ENCODE assay signal across 7 mouse cellular contexts in the genomic region with DNA sequence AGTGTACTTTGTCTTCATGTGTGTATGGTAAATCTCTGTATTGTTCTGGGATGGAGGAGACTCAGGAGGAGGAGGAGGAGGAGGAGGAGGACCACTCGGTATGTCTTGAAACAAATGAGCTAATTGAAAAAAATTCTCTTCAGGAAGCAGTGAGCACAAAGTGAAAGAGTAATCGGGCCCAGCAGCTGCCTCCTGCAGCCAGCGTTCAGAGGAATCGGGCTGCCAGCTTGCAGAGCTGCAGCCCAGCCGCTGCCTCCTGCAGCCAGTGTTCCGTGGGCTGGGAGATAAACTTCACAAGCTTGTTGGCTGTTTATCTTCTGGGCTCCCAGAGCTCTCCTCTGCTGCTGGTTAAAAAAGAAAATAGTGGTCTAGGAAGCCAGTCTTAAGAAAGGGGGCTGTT.
DNase-seq lines count a peak whose midpoint lies in the region; ATAC-seq and TF ChIP-seq lines count a peak whose summit lies in the region.

No protein-coding gene starts in this region.

- dilution Hi-C loops in CH12.LX (cut with MboI; ENCODE audit: extremely low pct_ligation_motif_present, extremely low pct_unique_long_range_greater_than_20kb, low sequenced_read_pairs) = no loop called here

- DNase-seq in 416B (ENCODE audit: low read depth) (peak; percentile 62), CH12.LX (ENCODE audit: extremely low read depth) (no peak)
- no peak for DNase-seq in limb, embryonic 14.5 days (ENCODE audit: low spot score)
- no peak for DNase-seq in cerebellum, adult 9-11 months
- DNase-seq in natural killer cell, adult 2 months (ENCODE audit: low spot score in 2 of 2) = no peak

- no peak for ATAC-seq in forebrain, embryonic 13.5 days
- no peak for ATAC-seq in limb, embryonic 14.5 days (ENCODE audit: low FRiP score, low read depth)
- ATAC-seq in stomach, embryonic 16.5 days (ENCODE audit: insufficient read depth, low FRiP score) = no peak

- no peaks in the 10 kb centered on the region for H3K9me3 ChIP-seq in CH12.LX (replicated peaks; ENCODE audit: low read length)
- H3K9me3 ChIP-seq in forebrain, embryonic 13.5 days (replicated peaks) = no peaks in the 10 kb centered on the region
- H3K9me3 ChIP-seq in limb, embryonic 14.5 days (ENCODE audit: control insufficient read depth, low read length) = no peaks in the 10 kb centered on the region
- no peaks in the 10 kb centered on the region for H3K9me3 ChIP-seq in stomach, embryonic 16.5 days (replicated peaks; ENCODE audit: control insufficient read depth, low read length)

- peak overlapping the region; percentile 34; the same call in 1 of the 2 replicates for H3K4me2 ChIP-seq in CH12.LX (ENCODE audit: insufficient read depth, low read depth, poor library complexity, severe bottlenecking)
- peak overlapping the region; percentile 36 for H3K4me2 ChIP-seq in forebrain, embryonic 13.5 days
- H3K4me2 ChIP-seq in limb, embryonic 14.5 days (replicated peaks; ENCODE audit: low read depth, low read length, severe bottlenecking) = peak overlapping the region; percentile 6
- peak overlapping the region; percentile 39 for H3K4me2 ChIP-seq in stomach, embryonic 16.5 days (ENCODE audit: low read depth, low read length)

- in situ Hi-C loops in CH12.LX (cut with MboI; ENCODE audit: low pct_ligation_motif_present, low pct_unique_long_range_greater_than_20kb, low sequenced_read_pairs) = no loop called here

- H3K4me3 ChIP-seq in CH12.LX (replicated peaks in 1 of 3; ENCODE audit: low read depth in 2 of 3, low read length in 2 of 3, poor library complexity in 1 of 3) = no peak overlapping the region
- no peak overlapping the region for H3K4me3 ChIP-seq in forebrain, embryonic 13.5 days
- H3K4me3 ChIP-seq in limb, embryonic 14.5 days (replicated peaks; ENCODE audit: low read length) = 0 out of 2 replicates have a peak overlapping the region, but pooled peaks have one; percentile 2
- no peak overlapping the region; the same call in 1 of the 2 replicates for H3K4me3 ChIP-seq in stomach, embryonic 16.5 days (replicated peaks; ENCODE audit: low read length)

- no peaks in the 10 kb centered on the region for H3K79me2 ChIP-seq in CH12.LX (replicated peaks; ENCODE audit: control insufficient read depth, extremely low read depth, insufficient read depth, poor library complexity, severe bottlenecking)

- no peak for TF ChIP-seq EP300 in CH12.LX (IDR thresholded peaks at IDR 0.05; ENCODE audit: low read length)

- no peak overlapping the region for H3K27ac ChIP-seq in CH12.LX (ENCODE audit: insufficient read depth, low read depth)
- peak overlapping the region; percentile 72 for H3K27ac ChIP-seq in forebrain, embryonic 13.5 days
- no peak overlapping the region for H3K27ac ChIP-seq in limb, embryonic 14.5 days (replicated peaks; ENCODE audit: low read depth, low read length)
- peak overlapping the region; percentile 23; the same call in 1 of the 2 replicates for H3K27ac ChIP-seq in stomach, embryonic 16.5 days (ENCODE audit: low read length)

- no peaks in the 10 kb centered on the region for H3K36me3 ChIP-seq in CH12.LX (replicated peaks in 1 of 2; ENCODE audit: control insufficient read depth in 1 of 2, insufficient read depth in 1 of 2, low read length in 1 of 2)
- no peaks in the 10 kb centered on the region for H3K36me3 ChIP-seq in forebrain, embryonic 13.5 days (ENCODE audit: poor library complexity, severe bottlenecking)
- no peaks in the 10 kb centered on the region for H3K36me3 ChIP-seq in limb, embryonic 14.5 days (ENCODE audit: control insufficient read depth, insufficient read depth, low read length)
- H3K36me3 ChIP-seq in stomach, embryonic 16.5 days (ENCODE audit: control insufficient read depth, insufficient read depth, low read length) = no peaks in the 10 kb centered on the region

- no peak overlapping the region for H3K9ac ChIP-seq in CH12.LX (ENCODE audit: insufficient read depth, low read depth)
- no peak overlapping the region for H3K9ac ChIP-seq in forebrain, embryonic 13.5 days
- H3K9ac ChIP-seq in limb, embryonic 14.5 days (ENCODE audit: low read depth, low read length, severe bottlenecking) = no peak overlapping the region
- peak overlapping the region; percentile 42 for H3K9ac ChIP-seq in stomach, embryonic 16.5 days (ENCODE audit: low read length)

- peaks cover 11 to 26% of the 10 kb centered on the region in 2 experiments for H3K4me1 ChIP-seq in CH12.LX (ENCODE audit: control insufficient read depth in 1 of 2, insufficient read depth in 2 of 2)
- peaks cover 55% of the 10 kb centered on the region for H3K4me1 ChIP-seq in forebrain, embryonic 13.5 days
- peaks cover 32% of the 10 kb centered on the region for H3K4me1 ChIP-seq in limb, embryonic 14.5 days (ENCODE audit: control insufficient read depth, insufficient read depth, low read length)
- H3K4me1 ChIP-seq in stomach, embryonic 16.5 days (ENCODE audit: control insufficient read depth, insufficient read depth, low read length) = peaks cover 38% of the 10 kb centered on the region

- no peak for TF ChIP-seq POLR2A in CH12.LX (IDR thresholded peaks at IDR 0.05; ENCODE audit: low read depth, low read length)
- 0 out of 2 replicates have a peak, but pooled peaks have one; percentile 16 for TF ChIP-seq POLR2A in limb, embryonic 14.5 days (IDR thresholded peaks at IDR 0.05; ENCODE audit: borderline replicate concordance, extremely low read depth, insufficient read depth, insufficient read length)

- TF ChIP-seq CTCF in CH12.LX (conservative IDR thresholded peaks at IDR 0.05 in 1 of 2, IDR thresholded peaks at IDR 0.05 in 1 of 2; ENCODE audit: low read depth in 2 of 2, low read length in 2 of 2) = no peak

- H3K27me3 ChIP-seq in CH12.LX (replicated peaks) = no peaks in the 10 kb centered on the region
- H3K27me3 ChIP-seq in forebrain, embryonic 13.5 days = no peaks in the 10 kb centered on the region
- peaks cover 5% of the 10 kb centered on the region; the same call in 1 of the 2 replicates for H3K27me3 ChIP-seq in limb, embryonic 14.5 days (ENCODE audit: control insufficient read depth, insufficient read depth, low read length)
- no peaks in the 10 kb centered on the region for H3K27me3 ChIP-seq in stomach, embryonic 16.5 days (ENCODE audit: control insufficient read depth, insufficient read depth, low read length)

- no peak for TF ChIP-seq RAD21 in CH12.LX (IDR thresholded peaks at IDR 0.05; ENCODE audit: low read depth, low read length)

- WGBS in forebrain, embryonic 13.5 days = under 1% methylated on average over 6 of the region's 6 CpGs
- WGBS in limb, embryonic 14.5 days = 10% methylated on average over 6 of the region's 6 CpGs
- WGBS in stomach, embryonic 16.5 days = 1% methylated on average over 6 of the region's 6 CpGs

TF ChIP-seq in CH12.LX, 34 proteins besides CTCF, POLR2A, EP300 and RAD21:
- TF ChIP-seq KAT2A (IDR thresholded peaks at IDR 0.05; ENCODE audit: insufficient replicate concordance, low read length) (no peak), MAX (IDR thresholded peaks at IDR 0.05; ENCODE audit: low read length) (no peak), CHD1 (IDR thresholded peaks at IDR 0.05; ENCODE audit: low read depth, low read length) (no peak), MXI1 (IDR thresholded peaks at IDR 0.05; ENCODE audit: low read depth, low read length) (no peak), SMC3 (IDR thresholded peaks at IDR 0.05; ENCODE audit: low read depth, low read length) (no peak), CHD2 (IDR thresholded peaks at IDR 0.05; ENCODE audit: low read length) (no peak), PAX5 (IDR thresholded peaks at IDR 0.05; ENCODE audit: low read length) (no peak), MAFK (IDR thresholded peaks at IDR 0.05; ENCODE audit: insufficient replicate concordance, low read length) (no peak), RCOR1 (conservative IDR thresholded peaks at IDR 0.05; ENCODE audit: low read depth, low read length) (no peak), UBTF (IDR thresholded peaks at IDR 0.05; ENCODE audit: low read depth, low read length) (no peak), NRF1 (IDR thresholded peaks at IDR 0.05; ENCODE audit: low read depth, low read length) (no peak), MYC (IDR thresholded peaks at IDR 0.05; ENCODE audit: low read depth, low read length) (no peak)

Comparison
In these comparisons a context has a peak if more than half of its experiments do, and no peak if none do; other contexts are left out.
1. H3K27ac ChIP-seq: peak in forebrain, embryonic 13.5 days (single experiment) and stomach, embryonic 16.5 days (single experiment); none in CH12.LX (single experiment) and limb, embryonic 14.5 days (single experiment).
2. Peak in every context shown above with its lines, with median percentiles within 50 percentile points of each other: H3K4me2 ChIP-seq.